Mouse (Mus musculus) limb, embryonic 15.5 days (tissue): ENCODE results near the gene Arntl. TPM values are rescaled to one million over a fixed set of nuclear protein-coding genes. Genes with fewer than 3 reads are reported as not detected.

Source experiments
- ATAC-seq: fragments of 200-750 bp; cut with Nextera tagmentation; 2 replicates; pipeline ENCODE4 v1.8.0; 2017; ENCODE audit warnings: low read depth, moderate TSS enrichment; ENCODE audit not compliant: insufficient number of reproducible peaks, low FRiP score, low TSS enrichment
- H3K27ac ChIP-seq: fragments of 300-500 bp; sonication (generic); 2 replicates; pipeline ENCODE4 v1.5.1; 2015; ENCODE audit warnings: moderate library complexity, mild to moderate bottlenecking, inconsistent platforms
- H3K27me3 ChIP-seq: fragments of 300-500 bp; sonication (generic); 2 replicates; pipeline ENCODE4 v1.6.1; 2015; ENCODE audit warnings: inconsistent platforms
- H3K36me3 ChIP-seq: fragments of 300-500 bp; sonication (generic); 2 replicates; pipeline ENCODE4 v1.6.1; 2015; ENCODE audit warnings: inconsistent platforms
- H3K4me1 ChIP-seq: fragments of 300-500 bp; sonication (generic); 2 replicates; pipeline ENCODE4 v1.6.1; 2015; ENCODE audit warnings: inconsistent platforms
- H3K4me2 ChIP-seq: fragments of 300-500 bp; sonication (generic); 2 replicates; pipeline ENCODE4 v1.6.1; 2015; ENCODE audit warnings: mild to moderate bottlenecking, inconsistent platforms
- H3K4me3 ChIP-seq: fragments of 300-500 bp; sonication (generic); 2 replicates; pipeline ENCODE4 v1.5.1; 2015; ENCODE audit warnings: mild to moderate bottlenecking, inconsistent platforms
- H3K9ac ChIP-seq: fragments of 300-500 bp; sonication (generic); 2 replicates; pipeline ENCODE4 v1.6.1; 2015; ENCODE audit warnings: inconsistent platforms
- H3K9me3 ChIP-seq: fragments of 300-500 bp; sonication (generic); 2 replicates; pipeline ENCODE4 v1.6.1; 2016; ENCODE audit warnings: inconsistent platforms
- WGBS: fragments of 180-500 bp; shearing (Covaris S2); methylation state at CpG from one replicate; pipeline ENCODE4 v1.1.7; 2015; 5-methylcytosine and 5-hydroxymethylcytosine counted together
- polyA plus RNA-seq: library from polyadenylated mRNA; unstranded; fragments of >200 nt; fragmentation: Nextera tagmentation; extraction: Ambion mirVana; gene quantifications from 2 replicates; pipeline ENCODE4 v1.2.1, GENCODE M21; 2015

The Arntl gene
- polyA plus RNA-seq, 1 experiment from 2014 or later, result 6.7 TPM

GRCm38 (mm10) chr7:113278493-113278892 is 71.2 kb downstream of the Arntl start:
- no peak for ATAC-seq
- no peak overlapping the region for H3K9ac ChIP-seq
- WGBS, result 94% methylated on average over 4 of the region's 4 CpGs
- H3K4me3 ChIP-seq, result no peak overlapping the region
- H3K9me3 ChIP-seq, result no peaks in the 10 kb centered on the region
- H3K27me3 ChIP-seq, result no peaks in the 10 kb centered on the region
- H3K4me1 ChIP-seq, result no peaks in the 10 kb centered on the region
- H3K36me3 ChIP-seq, result peaks cover 5% of the 10 kb centered on the region
- no peak overlapping the region for H3K4me2 ChIP-seq
- H3K27ac ChIP-seq, result no peak overlapping the region

DNA sequence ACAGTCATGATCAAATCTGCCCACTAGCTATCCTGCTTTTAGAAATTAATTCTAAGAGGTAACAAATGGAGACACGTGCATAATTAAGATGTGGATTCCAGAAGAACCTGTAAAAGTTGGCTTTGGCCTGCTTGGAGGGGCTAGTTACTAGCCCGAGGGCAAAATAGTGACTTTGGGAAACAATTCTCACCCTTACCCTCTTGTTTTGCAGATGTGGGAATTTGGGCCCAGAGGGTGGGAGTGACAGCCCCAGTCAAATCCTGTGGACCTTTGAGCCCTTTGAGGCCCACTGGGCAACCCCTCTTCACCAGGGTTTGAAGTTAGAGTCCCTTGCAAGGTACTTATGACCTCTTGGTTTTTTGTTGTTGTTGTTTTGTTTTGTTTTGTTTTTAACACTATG is 72.0 kb downstream of the Arntl start:
- Histone ChIP-seq H3K4me1 (no peaks in the 10 kb centered on the region), H3K27ac (no peak overlapping the region), H3K9ac (no peak overlapping the region), H3K4me2 (no peak overlapping the region), H3K4me3 (no peak overlapping the region), H3K27me3 (no peaks in the 10 kb centered on the region), H3K36me3 (peaks cover 8% of the 10 kb centered on the region), H3K9me3 (no peaks in the 10 kb centered on the region)
- WGBS, result 55% methylated on average over 2 of the region's 2 CpGs
- ATAC-seq, result no peak

DNA sequence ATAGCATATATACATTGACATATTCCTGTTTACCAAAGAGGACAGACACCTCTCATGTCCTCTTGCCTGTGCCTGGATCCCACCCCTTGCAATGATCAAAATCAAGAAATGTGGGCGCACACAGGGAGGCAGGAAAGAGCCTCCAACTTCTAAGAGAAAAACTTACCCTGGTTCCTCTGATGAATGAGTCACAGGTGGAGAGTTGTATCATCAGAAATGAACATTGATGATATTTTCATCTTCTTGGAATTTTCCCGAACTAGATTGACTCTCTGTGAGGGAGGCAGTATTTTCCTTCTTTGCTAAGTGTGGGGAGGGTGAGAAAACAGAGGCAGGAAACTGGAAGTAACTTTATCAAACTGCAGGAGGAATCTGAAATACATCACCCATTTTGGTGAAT is 78.1 kb downstream of the Arntl start:
- no peaks in the 10 kb centered on the region for H3K4me1 ChIP-seq

GRCm38 (mm10) chr7:113289211-113289610 is 81.9 kb downstream of the Arntl start:
- Histone ChIP-seq H3K27me3 (no peaks in the 10 kb centered on the region), H3K36me3 (peaks cover 10% of the 10 kb centered on the region; the same call in 1 of the 2 replicates), H3K9me3 (no peaks in the 10 kb centered on the region), H3K4me1 (no peaks in the 10 kb centered on the region), H3K4me2 (no peak overlapping the region), H3K27ac (no peak overlapping the region), H3K4me3 (no peak overlapping the region), H3K9ac (no peak overlapping the region)
- no peak for ATAC-seq
- 84% methylated on average over 1 of the region's 1 CpGs for WGBS

More for the DNA sequence above, 78.1 kb downstream of the Arntl start:
- H3K4me3 ChIP-seq, result no peak overlapping the region
- no peak overlapping the region for H3K9ac ChIP-seq
- no peak overlapping the region for H3K4me2 ChIP-seq
- H3K9me3 ChIP-seq, result no peaks in the 10 kb centered on the region
- H3K27me3 ChIP-seq, result no peaks in the 10 kb centered on the region
- no peak for ATAC-seq
- WGBS, result 82% methylated on average over 2 of the region's 2 CpGs
- H3K36me3 ChIP-seq, result peaks cover 18% of the 10 kb centered on the region
- no peak overlapping the region for H3K27ac ChIP-seq

GRCm38 (mm10) chr7:113291741-113292140 is 84.5 kb downstream of the Arntl start:
- ATAC-seq, result no peak
- no peak overlapping the region for H3K4me2 ChIP-seq
- H3K27me3 ChIP-seq, result no peaks in the 10 kb centered on the region
- 0 out of 2 replicates have a peak, but pooled peaks cover 6% of the 10 kb centered on the region for H3K4me1 ChIP-seq
- no peak overlapping the region for H3K4me3 ChIP-seq
- no peaks in the 10 kb centered on the region for H3K9me3 ChIP-seq
- H3K9ac ChIP-seq, result no peak overlapping the region
- H3K27ac ChIP-seq, result no peak overlapping the region
- H3K36me3 ChIP-seq, result peaks cover 10% of the 10 kb centered on the region; the same call in 1 of the 2 replicates
- 71% methylated on average over 5 of the region's 5 CpGs for WGBS

GRCm38 (mm10) chr7:113292193-113292592 is 84.9 kb downstream of the Arntl start:
- Histone ChIP-seq H3K4me1 (0 out of 2 replicates have a peak, but pooled peaks cover 6% of the 10 kb centered on the region), H3K9ac (no peak overlapping the region), H3K4me2 (no peak overlapping the region), H3K27ac (no peak overlapping the region), H3K36me3 (peaks cover 9% of the 10 kb centered on the region; the same call in 1 of the 2 replicates), H3K27me3 (no peaks in the 10 kb centered on the region), H3K9me3 (no peaks in the 10 kb centered on the region), H3K4me3 (no peak overlapping the region)
- WGBS, result 84% methylated on average over 4 of the region's 4 CpGs
- ATAC-seq, result no peak

- 84% methylated on average over 6 of the region's 6 CpGs for WGBS
- Histone ChIP-seq H3K9ac (no peak overlapping the region), H3K4me1 (0 out of 2 replicates have a peak, but pooled peaks cover 6% of the 10 kb centered on the region), H3K36me3 (peaks cover 5% of the 10 kb centered on the region; the same call in 1 of the 2 replicates), H3K9me3 (no peaks in the 10 kb centered on the region), H3K4me2 (no peak overlapping the region), H3K27ac (no peak overlapping the region), H3K27me3 (no peaks in the 10 kb centered on the region), H3K4me3 (no peak overlapping the region)
- no peak for ATAC-seq
These were observed 87.3 kb downstream of the Arntl start for GRCm38 (mm10) chr7:113294598-113294997.

DNA sequence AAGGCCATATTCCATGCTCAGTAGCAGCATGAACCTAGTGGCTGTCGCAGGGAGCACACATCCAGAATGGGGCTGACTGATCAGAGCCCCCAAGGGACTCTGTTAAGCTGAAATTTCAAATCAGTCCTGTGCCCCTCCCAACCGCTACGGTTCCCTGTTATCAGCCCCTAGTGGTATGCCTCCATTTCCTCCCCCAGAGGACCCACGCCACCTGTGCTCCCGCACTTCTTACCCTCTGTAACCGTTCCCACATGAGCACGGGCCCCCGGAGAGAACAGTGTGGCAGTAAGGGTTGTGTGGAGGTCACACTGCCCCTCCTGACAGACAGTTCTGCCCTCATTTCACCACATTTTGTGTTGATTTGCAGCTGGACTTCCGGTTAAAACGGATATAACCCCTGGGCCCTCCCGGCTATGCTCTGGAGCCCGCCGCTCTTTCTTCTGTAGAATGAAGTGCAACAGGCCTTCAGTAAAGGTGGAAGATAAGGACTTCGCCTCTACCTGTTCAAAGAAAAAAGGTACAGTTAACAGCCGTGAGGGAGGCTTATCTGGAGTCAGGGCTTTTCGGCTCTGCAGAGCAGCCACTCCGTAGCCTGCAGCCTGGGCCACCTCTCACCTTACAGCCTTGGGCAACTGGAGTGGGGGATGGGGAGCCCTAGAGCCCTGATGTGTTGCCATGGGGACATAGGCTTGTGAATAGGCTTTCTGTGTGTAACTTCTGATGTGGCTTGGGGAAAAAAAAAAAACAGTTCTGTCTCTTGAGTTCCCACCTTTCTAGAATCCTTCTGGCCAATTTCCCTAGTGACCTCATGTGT is 88.0 kb downstream of the Arntl start:
- H3K9ac ChIP-seq, result no peak overlapping the region
- 29% methylated on average over 17 of the region's 17 CpGs for WGBS
- ATAC-seq, result no peak
- H3K4me2 ChIP-seq, result no peak overlapping the region
- H3K4me1 ChIP-seq, result 0 out of 2 replicates have a peak, but pooled peaks cover 6% of the 10 kb centered on the region
- no peaks in the 10 kb centered on the region for H3K27me3 ChIP-seq
- no peaks in the 10 kb centered on the region for H3K9me3 ChIP-seq
- no peak overlapping the region for H3K4me3 ChIP-seq
- no peak overlapping the region for H3K27ac ChIP-seq
- peaks cover 5% of the 10 kb centered on the region; the same call in 1 of the 2 replicates for H3K36me3 ChIP-seq

DNA sequence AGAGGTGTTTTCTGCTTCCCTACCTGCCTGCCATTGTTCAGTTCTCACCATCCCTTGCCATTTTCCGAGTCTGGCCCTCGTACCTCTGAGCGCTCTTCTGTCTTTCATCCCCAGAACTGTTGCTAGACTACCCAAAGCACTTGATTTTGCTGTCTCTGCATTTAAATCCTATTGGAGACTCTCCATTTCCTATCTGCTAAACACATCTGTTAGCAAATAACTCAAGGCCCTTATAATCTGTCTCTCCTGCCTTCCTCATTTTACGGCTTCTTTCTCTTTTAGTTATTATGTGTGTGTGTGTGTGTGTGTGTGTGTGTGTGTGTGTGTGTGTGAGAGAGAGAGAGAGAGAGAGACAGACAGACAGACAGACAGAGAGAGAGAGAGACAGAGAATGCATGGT is 90.5 kb downstream of the Arntl start:
- Histone ChIP-seq H3K9ac (no peak overlapping the region), H3K27me3 (no peaks in the 10 kb centered on the region), H3K4me2 (no peak overlapping the region), H3K9me3 (no peaks in the 10 kb centered on the region), H3K4me1 (0 out of 2 replicates have a peak, but pooled peaks cover 6% of the 10 kb centered on the region), H3K27ac (no peak overlapping the region), H3K36me3 (peaks cover 8% of the 10 kb centered on the region; the same call in 1 of the 2 replicates), H3K4me3 (no peak overlapping the region)
- ATAC-seq, result no peak
- 78% methylated on average over 4 of the region's 4 CpGs for WGBS

GRCm38 (mm10) chr7:113310136-113310535 is 102.9 kb downstream of the Arntl start:
- 71% methylated on average over 3 of the region's 3 CpGs for WGBS
- no peaks in the 10 kb centered on the region for H3K4me1 ChIP-seq
- ATAC-seq, result no peak
- no peaks in the 10 kb centered on the region for H3K27me3 ChIP-seq
- H3K36me3 ChIP-seq, result 0 out of 2 replicates have a peak, but pooled peaks cover 2% of the 10 kb centered on the region
- no peaks in the 10 kb centered on the region for H3K9me3 ChIP-seq
- H3K27ac ChIP-seq, result no peak overlapping the region
- no peak overlapping the region for H3K9ac ChIP-seq
- no peak overlapping the region for H3K4me2 ChIP-seq
- H3K4me3 ChIP-seq, result no peak overlapping the region

DNA sequence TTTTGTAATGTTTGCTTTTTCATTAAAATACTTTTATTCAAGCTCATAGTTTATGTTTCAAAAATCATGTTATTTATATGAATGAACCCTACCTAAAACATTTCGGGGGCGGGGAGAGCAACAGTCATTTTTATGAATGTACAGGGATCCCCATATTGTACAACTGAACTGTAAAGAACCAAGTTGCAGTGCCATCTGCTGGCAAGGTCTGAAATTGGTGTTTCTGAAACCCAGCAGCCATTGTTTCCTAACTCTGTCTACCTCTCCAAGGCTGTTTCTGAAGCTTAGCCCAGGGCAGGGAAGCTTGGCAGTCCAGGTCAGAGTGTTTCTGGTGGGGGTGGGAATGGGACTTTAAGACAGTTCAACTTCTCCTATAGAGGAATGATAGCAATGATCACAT is 104.5 kb downstream of the Arntl start:
- Histone ChIP-seq H3K9me3 (no peaks in the 10 kb centered on the region), H3K9ac (no peak overlapping the region), H3K27ac (no peak overlapping the region), H3K27me3 (no peaks in the 10 kb centered on the region), H3K36me3 (peaks cover 3% of the 10 kb centered on the region; the same call in 1 of the 2 replicates), H3K4me2 (no peak overlapping the region), H3K4me1 (no peaks in the 10 kb centered on the region), H3K4me3 (no peak overlapping the region)
- ATAC-seq, result no peak
- WGBS, result 15% methylated on average over 2 of the region's 2 CpGs

GRCm38 (mm10) chr7:113320128-113320527 is 112.9 kb downstream of the Arntl start:
- Histone ChIP-seq H3K36me3 (peaks cover 6% of the 10 kb centered on the region; the same call in 1 of the 2 replicates), H3K9me3 (no peaks in the 10 kb centered on the region), H3K4me1 (no peaks in the 10 kb centered on the region), H3K27ac (no peak overlapping the region), H3K27me3 (no peaks in the 10 kb centered on the region), H3K4me3 (no peak overlapping the region), H3K9ac (no peak overlapping the region), H3K4me2 (no peak overlapping the region)
- WGBS, result 71% methylated on average over 1 of the region's 1 CpGs
- ATAC-seq, result no peak
